Mouse (Mus musculus): ENCODE measurements around the gene Stac2. TPM values are rescaled to one million over a fixed set of nuclear protein-coding genes. Genes with fewer than 3 reads are reported as not detected.

The Stac2 gene
- polyA plus RNA-seq, 1 experiment from 2014 or later = 0.56 TPM

DNA sequence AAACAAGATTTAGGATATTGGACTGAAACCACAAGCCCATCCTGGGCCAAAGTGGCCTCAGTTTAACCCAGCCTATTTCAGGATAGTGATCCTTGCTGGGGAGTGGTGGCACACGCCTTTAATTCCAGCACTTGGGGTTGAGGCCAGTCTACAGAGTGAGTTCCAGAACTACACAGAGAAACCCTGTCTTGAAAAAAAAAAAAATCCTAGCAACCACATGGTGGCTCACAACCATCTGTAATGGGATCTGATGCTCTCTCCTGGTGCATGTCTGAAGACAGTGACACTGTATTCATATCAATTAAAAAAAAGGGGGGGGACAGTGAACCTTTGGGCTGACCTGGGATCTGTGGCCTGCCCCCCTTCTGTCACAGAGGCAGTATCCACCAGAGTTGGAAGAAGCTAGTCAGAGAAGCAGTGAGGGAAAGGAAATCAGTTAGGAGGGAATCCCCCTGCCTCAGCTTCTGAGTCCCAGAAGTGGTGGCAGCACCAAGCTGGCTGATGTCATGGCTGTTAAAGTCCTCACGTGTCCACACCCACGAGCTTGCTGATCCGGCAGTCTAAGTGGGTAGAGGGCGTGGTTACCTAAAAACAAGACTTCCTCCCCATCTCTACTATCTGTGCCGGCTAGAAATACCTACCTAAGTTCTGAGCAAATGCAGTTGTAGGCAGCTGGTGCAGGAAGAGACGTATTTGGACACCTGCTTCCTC is 54.2 kb downstream of the Stac2 start:
- H3K36me3 ChIP-seq = 0 out of 2 replicates have a peak, but pooled peaks cover 1% of the 10 kb centered on the region
- peaks cover 58% of the 10 kb centered on the region for H3K4me1 ChIP-seq
- no peak for DNase-seq (ENCODE audit: low spot score)
- WGBS = 77% methylated on average over 7 of the region's 7 CpGs
- H3K27me3 ChIP-seq (ENCODE audit: low read depth, poor library complexity, severe bottlenecking) = peaks cover 83% of the 10 kb centered on the region
- H3K9me3 ChIP-seq (replicated peaks) = no peaks in the 10 kb centered on the region
- no peak overlapping the region for H3K27ac ChIP-seq
- no peak overlapping the region for H3K4me3 ChIP-seq

DNA sequence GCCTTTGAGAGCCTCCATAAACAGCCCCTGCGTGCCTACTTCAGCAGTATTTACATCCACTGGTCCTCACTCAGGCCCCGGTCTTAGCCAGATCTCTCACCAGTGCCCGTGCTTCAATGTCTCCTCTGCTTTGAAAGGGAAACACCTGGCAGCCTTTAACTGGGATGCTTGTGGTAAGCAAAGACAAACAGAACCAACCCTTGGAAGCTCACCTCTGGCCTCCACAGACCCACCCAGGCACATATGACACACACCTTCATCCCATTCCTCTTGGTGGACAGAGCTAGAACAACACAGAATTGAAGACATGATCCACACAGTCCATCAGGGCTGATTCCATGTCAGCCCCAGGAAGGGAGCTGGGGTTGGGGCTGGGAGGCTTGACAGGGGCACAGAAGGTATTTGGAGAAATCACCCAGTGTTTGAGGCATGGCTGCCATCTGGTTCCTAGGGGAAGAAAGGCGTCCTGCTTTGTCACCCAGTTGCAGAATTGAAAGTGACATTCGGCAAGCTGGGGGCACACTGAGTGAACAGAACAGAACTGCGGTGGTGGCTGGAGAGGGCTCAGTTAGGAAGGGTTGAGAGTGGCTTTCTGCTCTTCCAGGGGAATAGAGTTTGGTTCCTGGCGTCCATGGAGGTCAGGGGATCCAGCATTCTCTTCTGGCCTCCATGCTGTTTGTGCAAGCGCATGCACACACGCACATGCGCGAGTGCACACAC is 55.0 kb downstream of the Stac2 start:
- Histone ChIP-seq H3K4me3 (no peak overlapping the region), H3K27ac (no peak overlapping the region), H3K9me3 (replicated peaks) (no peaks in the 10 kb centered on the region), H3K36me3 (no peaks in the 10 kb centered on the region), H3K27me3 (ENCODE audit: low read depth, poor library complexity, severe bottlenecking) (peaks cover 79% of the 10 kb centered on the region), H3K4me1 (peaks cover 50% of the 10 kb centered on the region)
- 80% methylated on average over 11 of the region's 11 CpGs for WGBS
- no peak for DNase-seq (ENCODE audit: low spot score)

DNA sequence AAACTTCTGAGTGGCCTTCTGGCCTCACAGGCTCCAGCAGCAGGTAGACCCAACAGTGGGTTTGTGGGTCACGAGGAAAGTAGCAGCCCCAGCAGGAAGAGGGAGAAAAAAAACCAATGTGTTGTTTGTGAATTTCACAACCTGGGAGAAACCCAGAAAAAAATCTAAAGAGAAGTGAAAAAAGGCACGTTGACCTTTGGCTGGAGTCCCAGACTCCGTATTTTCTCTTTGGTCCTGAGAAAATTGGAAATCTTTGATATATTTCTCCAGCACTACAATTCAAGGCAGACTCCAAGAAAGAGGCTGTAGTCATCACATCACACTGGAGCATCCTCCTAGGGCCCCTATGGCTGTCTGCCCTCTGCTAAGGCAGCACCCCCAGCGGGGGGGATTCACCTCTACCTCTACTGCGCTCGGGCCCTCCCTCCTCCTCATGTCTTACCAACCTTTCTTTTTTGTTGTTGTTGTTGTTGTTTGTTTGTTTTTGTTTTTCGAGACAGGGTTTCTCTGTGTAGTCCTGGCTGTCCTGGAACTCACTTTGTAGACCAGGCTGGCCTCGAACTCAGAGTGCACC is 55.8 kb downstream of the Stac2 start:
- WGBS = 83% methylated on average over 8 of the region's 8 CpGs
- H3K4me1 ChIP-seq = peaks cover 42% of the 10 kb centered on the region
- H3K27ac ChIP-seq = no peak overlapping the region
- peaks cover 71% of the 10 kb centered on the region for H3K27me3 ChIP-seq (ENCODE audit: low read depth, poor library complexity, severe bottlenecking)
- H3K4me3 ChIP-seq = no peak overlapping the region
- DNase-seq (ENCODE audit: low spot score) = no peak
- H3K9me3 ChIP-seq (replicated peaks) = no peaks in the 10 kb centered on the region
- H3K36me3 ChIP-seq = no peaks in the 10 kb centered on the region

DNA sequence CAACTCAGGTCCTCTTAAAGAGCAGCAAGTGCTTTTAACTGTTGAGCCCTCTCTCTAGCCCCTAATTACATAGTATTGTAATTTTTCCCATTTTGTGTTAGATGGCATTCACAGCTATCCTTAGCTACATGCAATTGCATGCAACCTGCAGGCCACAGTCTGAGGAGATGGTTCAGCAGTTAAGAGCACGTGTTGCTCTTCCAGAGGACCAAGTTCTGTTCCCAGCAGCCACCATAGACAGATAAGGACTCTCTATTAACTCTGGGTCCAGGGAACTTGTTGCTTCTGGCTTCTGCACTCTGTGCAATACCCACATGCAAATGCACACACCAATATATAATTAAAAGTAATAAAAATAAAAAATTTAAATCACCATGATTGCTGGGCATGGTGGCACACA is 56.6 kb downstream of the Stac2 start:
- Histone ChIP-seq H3K27me3 (ENCODE audit: low read depth, poor library complexity, severe bottlenecking) (peaks cover 63% of the 10 kb centered on the region), H3K4me1 (peaks cover 35% of the 10 kb centered on the region), H3K27ac (no peak overlapping the region), H3K36me3 (no peaks in the 10 kb centered on the region), H3K4me3 (no peak overlapping the region), H3K9me3 (replicated peaks) (no peaks in the 10 kb centered on the region)
- no peak for DNase-seq (ENCODE audit: low spot score)
- 63% methylated on average over 1 of the region's 1 CpGs for WGBS

DNA sequence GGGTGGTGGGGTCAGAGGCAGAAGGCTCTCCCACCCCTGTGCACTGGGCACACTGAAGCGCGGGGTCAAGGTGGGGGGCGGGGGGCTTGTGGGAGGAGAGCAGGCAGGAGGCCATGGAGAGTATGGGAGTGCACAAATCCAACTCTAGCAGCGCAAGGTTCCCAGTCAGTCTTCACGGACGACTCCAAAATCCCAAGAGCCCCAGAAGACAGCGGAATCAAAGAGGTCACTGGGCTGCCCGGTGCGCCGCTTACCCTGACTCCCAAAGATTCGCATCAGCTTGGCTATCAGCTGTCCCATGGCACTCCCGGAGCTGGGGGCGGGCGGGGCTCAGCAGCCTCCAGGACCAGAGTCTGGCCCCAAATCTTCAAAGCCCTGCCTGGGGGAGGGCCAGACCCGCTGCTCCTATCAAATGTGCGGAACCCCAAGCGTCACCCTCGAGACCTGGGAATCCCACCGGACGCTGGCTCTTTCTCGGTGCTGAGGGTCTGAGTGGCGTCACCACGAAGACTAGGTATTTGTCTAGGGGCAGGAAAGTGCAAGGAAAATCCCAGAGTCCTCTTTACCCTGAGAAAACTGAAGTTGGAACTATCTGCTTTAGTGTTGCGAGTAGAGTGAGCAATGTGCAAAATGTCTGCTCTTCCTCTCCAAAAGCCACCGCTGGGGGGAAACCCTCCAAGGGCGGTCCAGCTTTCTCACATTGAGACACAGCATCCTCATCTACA is 57.5 kb downstream of the Stac2 start, which contains the start of gene Arl5c:
Gene Arl5c (minus strand): TSS at position 618 of the 725 bp plus-strand sequence.
- Histone ChIP-seq H3K36me3 (no peaks in the 10 kb centered on the region), H3K27ac (peak within 1 kb of the TSS; percentile 5; the same call in 1 of the 2 replicates), H3K4me1 (peaks cover 26% of the 10 kb centered on the region), H3K4me3 (peak within 1 kb of the TSS; percentile 52), H3K27me3 (ENCODE audit: low read depth, poor library complexity, severe bottlenecking) (peaks cover 54% of the 10 kb centered on the region), H3K9me3 (replicated peaks) (no peaks in the 10 kb centered on the region)
- peak; percentile 62 for DNase-seq (ENCODE audit: low spot score)
- WGBS = 1% methylated on average over 26 of the region's 26 CpGs

DNA sequence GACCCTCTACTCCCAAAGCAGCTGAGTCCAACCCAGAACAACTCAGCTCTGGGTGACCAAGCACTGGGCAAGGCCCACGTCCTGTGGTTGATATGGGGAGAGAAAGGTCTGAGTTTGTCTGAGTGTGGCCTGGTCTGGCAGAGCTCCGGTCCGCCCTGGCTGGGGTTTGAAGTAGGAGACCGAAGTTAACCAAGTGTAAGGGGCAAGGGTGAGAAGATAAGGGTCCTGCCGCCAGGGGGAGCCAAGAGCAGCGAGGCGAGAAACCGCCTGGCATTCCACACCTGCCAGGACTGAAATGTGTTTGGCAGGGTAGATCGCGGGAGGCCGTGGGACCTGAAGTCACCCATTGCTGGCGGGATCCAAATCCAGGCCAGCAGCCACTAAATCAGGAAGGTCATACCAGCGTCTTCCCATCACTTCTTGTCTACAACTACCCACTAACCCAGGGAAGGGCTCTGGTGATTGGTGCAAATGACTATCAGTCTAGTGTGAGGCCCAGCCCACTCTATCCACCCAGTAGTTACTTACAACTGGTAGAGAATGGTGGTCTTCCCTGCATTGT is 58.6 kb downstream of the Stac2 start:
- 4% methylated on average over 13 of the region's 13 CpGs for WGBS
- Histone ChIP-seq H3K4me3 (peak overlapping the region; percentile 52), H3K4me1 (peaks cover 30% of the 10 kb centered on the region), H3K27me3 (ENCODE audit: low read depth, poor library complexity, severe bottlenecking) (peaks cover 53% of the 10 kb centered on the region), H3K36me3 (no peaks in the 10 kb centered on the region), H3K27ac (no peak overlapping the region), H3K9me3 (replicated peaks) (no peaks in the 10 kb centered on the region)
- DNase-seq (ENCODE audit: low spot score) = peak; percentile 83

DNA sequence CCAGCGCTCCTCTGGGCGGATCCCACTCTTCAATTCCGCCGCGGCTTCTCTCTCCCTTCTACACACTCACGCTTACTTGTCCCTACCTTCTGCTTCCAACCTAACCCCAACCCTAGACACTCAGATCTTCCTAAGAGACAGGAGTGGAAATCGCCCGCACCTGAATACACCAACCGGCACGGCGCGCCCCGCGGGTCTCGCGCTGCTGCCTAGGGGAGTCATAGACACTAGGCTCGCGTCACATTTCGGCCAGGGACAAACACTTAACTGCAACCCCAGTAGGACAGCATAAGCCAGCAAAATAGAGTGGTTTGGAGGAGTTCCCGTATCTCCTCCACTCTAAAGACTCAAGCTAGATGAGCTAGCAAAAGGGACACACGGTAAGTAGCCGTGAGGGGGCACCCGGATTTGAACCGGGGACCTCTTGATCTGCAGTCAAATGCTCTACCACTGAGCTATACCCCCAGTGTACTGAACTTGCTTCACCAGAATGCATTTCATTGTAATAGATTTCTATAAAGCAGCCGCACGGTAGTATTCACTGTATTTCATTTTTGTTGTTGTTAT is 64.6 kb downstream of the Stac2 start:
- DNase-seq (ENCODE audit: low spot score) = peak; percentile 89
- H3K27me3 ChIP-seq (ENCODE audit: low read depth, poor library complexity, severe bottlenecking) = peaks cover 47% of the 10 kb centered on the region

DNA sequence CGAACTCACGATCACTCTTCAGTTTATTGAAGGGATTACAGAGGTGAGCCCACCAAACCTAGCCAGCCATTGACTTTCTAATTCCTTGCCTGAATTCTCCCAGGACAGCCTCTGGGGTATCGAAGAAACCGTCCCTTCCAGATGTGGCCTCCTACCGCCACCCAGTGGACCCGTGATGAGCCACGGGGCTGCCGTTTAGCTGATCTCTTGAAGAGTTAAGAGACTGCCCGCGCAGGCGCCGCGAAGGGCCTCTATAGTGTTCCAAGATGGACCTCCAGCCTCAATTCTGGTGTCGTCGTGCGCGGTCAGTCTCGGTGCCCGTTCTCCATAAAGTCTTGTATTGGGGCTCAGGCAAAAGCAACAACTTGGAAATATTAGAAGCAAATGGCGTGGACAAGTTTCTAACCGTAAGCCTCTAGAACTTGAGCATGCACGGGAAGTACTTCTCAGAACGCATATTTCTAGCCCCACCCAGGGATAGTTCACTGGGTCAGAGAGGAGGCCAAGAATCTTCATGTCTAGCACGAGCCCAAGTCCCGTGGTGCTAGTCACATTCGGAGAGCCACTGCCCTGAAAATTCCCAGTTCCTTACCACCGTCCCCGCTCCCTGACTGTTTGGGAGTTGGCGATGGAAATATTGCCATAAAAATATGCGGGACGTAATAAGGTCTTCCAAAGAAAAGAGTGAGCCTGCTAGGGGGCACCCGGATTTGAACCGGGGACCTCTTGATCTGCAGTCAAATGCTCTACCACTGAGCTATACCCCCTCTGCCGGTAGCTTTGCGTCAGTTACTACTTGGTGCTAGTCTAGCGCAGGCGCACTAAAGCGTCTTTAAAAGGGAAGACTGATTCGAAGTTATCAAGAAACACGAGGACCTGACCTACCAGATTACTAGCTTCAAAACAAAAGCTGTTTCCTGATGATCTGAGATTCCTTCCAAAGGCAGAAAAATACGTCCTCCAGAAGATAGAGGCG is 65.4 kb downstream of the Stac2 start:
- DNase-seq (ENCODE audit: low spot score) = peak; percentile 93
- H3K27me3 ChIP-seq (ENCODE audit: low read depth, poor library complexity, severe bottlenecking) = peaks cover 55% of the 10 kb centered on the region
- no peaks in the 10 kb centered on the region for H3K36me3 ChIP-seq
- H3K27ac ChIP-seq = peak overlapping the region; percentile 85
- H3K4me3 ChIP-seq = peak overlapping the region; percentile 94
- under 1% methylated on average over 42 of the region's 42 CpGs for WGBS
- no peaks in the 10 kb centered on the region for H3K9me3 ChIP-seq (replicated peaks)
- peaks cover 33% of the 10 kb centered on the region for H3K4me1 ChIP-seq

More for the DNA sequence above, 64.6 kb downstream of the Stac2 start:
- no peaks in the 10 kb centered on the region for H3K36me3 ChIP-seq
- H3K4me3 ChIP-seq = peak overlapping the region; percentile 94
- under 1% methylated on average over 26 of the region's 26 CpGs for WGBS
- peak overlapping the region; percentile 85 for H3K27ac ChIP-seq
- peaks cover 33% of the 10 kb centered on the region for H3K4me1 ChIP-seq
- H3K9me3 ChIP-seq (replicated peaks) = no peaks in the 10 kb centered on the region

DNA sequence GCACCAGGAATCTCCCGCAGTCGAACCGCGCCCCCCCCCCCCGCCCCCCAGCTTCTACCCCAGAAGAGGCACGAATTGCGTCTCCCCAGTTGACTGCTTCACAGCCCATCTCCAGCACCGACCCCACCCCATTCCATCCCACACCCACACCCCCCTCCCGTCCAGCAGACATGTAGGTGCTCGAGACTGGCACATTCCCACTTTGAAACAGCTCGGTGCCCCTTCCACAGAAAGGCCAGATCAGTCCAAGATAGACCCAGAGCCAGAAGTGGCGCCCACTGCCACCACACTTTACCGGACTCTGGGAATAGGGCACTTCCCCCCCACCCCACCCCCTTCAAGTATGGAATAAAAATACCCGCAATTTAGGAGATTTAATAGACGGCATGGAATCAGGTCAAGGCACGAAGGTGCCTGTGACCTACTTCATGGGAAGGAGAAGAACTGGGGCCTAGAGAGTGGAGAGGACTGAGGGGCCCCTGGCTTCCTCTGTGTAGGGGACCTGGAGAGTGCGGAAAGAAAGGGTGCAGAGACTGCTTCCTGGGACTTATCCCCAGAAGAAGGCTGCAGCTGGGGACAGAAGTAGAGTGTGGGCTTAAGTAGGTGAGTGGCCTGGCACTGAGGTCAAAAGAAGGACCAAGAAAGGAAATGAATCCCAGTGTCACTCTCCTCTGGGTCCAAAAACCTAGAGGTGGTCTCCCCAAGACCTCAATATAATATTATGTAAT is 66.4 kb downstream of the Stac2 start:
- H3K9me3 ChIP-seq (replicated peaks) = no peaks in the 10 kb centered on the region
- peak overlapping the region; percentile 54 for H3K27ac ChIP-seq
- H3K4me1 ChIP-seq = peaks cover 33% of the 10 kb centered on the region
- peak; percentile 38 for DNase-seq (ENCODE audit: low spot score)
- peaks cover 57% of the 10 kb centered on the region for H3K27me3 ChIP-seq (ENCODE audit: low read depth, poor library complexity, severe bottlenecking)
- H3K4me3 ChIP-seq = peak overlapping the region; percentile 94
- H3K36me3 ChIP-seq = no peaks in the 10 kb centered on the region
- 29% methylated on average over 16 of the region's 17 CpGs for WGBS

All from limb, embryonic 10.5 days (tissue).